Mouse (Mus musculus) pancreas, adult 10 weeks (tissue): ENCODE measurements around the gene Olfr967. TPM values are rescaled to one million over a fixed set of nuclear protein-coding genes. Genes with fewer than 3 reads are reported as not detected.

ENCODE experiments used
- polyA plus RNA-seq: library from polyadenylated mRNA; stranded (reverse); fragments of 350-450 nt; fragmentation: Illumina TruSeq; extraction: RNeasy Lipid Tissue Mini Kit (QIAGEN cat#74804); gene quantifications from one replicate; pipeline ENCODE4 v1.2.3, GENCODE M21; 2015; ENCODE audit warnings: low read depth, low replicate concordance; ENCODE audit not compliant: insufficient read depth

Gene Olfr967
- not detected for polyA plus RNA-seq

DNA sequence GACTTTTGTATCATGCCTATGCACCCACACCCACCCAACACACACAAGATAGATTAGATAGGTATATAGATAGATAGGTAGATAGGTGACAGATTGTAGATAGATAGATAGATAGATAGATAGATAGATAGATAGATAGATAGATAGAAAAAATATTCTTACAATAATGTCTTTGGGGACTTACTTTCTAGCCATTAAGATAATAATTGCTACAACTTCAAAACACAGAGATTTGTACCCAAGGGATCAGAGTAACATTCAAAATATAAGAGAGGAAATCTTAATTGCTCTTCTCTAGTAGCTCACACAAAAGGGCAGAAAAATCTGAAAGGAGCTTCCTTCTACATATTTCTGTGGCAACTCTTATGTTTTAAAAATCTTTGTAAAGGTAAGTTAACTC is at the start of gene Olfr967:
Gene Olfr967, plus strand, starts transcription at position 301 of the 400 bp plus-strand sequence.

DNA sequence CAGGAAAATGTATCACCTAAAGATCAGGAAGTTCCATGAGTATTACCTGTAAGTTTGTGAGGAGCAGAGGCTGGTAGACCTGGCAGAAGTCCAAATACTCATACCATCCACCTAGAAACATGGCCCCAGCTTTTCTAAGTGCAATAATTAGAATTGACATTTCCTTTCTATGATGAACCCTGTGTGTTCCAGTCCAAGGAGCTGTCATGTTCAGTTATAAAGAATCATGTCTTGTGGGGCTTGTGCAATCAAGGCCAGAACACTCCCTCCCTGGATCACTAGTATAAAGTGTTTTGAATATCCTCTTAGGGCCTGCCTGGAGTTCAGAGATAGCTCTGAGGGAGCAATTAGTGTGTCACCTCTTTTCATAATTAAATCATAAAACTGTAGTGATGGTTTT is 39.0 kb upstream of the Olfr967 start, which contains the start of gene Olfr149:
Gene Olfr149, minus strand, starts transcription at position 101 of the 400 bp plus-strand sequence.

GRCm38 (mm10) chr9:39711053-39711452 is 35.0 kb upstream of the Olfr967 start, which contains the start of gene Olfr965:
TSS of gene Olfr965 (plus strand) at chr9:39711353.

DNA sequence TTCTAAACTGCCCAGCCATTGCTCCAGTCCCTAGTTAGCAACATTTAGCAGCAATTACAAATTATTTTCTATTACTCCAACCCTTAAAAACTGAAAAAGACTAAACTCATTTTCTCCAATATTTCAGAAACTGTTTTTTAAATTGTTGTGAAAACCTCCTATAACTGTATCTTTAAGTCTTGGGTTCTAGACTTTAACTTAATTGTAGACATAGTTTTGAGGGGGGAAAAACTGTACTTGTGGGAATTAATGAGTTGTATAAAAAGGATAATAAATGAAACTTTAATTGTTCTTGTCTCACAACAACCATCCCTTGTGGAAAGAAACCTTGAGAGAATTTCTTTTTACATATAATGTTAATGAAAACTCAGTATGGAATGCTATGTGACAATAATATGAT is 15.4 kb upstream of the Olfr967 start, which contains the start of gene Olfr150:
Gene Olfr150, plus strand, starts transcription at position 301 of the 400 bp plus-strand sequence.

DNA sequence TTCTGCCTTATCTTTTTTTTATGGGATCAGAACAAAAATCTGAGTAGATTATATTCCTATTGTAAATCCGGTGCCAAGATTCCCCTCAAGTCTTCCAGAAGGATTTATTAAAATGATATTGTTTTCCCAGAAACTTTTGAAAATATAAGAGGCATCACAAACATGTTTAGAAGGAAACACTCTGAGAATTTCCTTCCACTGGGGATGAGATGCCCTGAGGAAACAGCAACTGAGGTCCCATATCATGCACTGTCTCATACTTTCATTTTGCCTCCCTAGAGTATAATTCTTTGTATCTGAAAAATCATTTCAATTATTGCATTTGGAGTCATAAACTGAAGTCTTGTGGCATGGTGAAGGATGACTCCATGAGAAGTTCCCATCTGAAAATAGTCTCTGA is 37.1 kb downstream of the Olfr967 start, which contains the start of gene Olfr968:
Gene Olfr968, minus strand, starts transcription at position 101 of the 400 bp plus-strand sequence.

DNA sequence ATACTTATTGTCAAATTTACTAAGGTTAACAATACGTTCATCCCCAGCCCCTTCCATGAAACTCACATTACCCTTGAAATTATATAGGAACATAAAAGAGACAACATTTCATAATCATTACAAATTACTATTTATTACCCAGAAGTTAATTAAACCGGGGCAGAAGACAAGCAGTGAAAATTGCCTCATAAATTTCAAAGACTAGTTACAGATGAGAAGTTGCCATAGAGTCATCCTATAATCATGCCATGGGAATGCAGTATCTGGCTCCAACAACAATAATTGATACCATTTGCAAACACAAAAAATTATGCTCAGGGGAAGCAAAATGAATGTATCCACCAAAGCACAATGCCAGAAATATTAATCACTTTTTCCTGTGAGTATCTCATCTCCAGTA is 44.5 kb downstream of the Olfr967 start, which contains the start of gene Olfr969:
Gene Olfr969, plus strand, starts transcription at position 388 of the 400 bp plus-strand sequence.

Other genes with a start within 250 kb of the Olfr967 start
- not detected for gene Olfr957, start 230.4 kb upstream of the Olfr967 start, polyA plus RNA-seq
- gene Olfr958, start 192.2 kb upstream of the Olfr967 start, polyA plus RNA-seq, result not detected
- gene Olfr959, start 170.7 kb upstream of the Olfr967 start, polyA plus RNA-seq, result not detected
- gene AW551984, start 141.8 kb upstream of the Olfr967 start, polyA plus RNA-seq, result 2.0 TPM
- not detected for gene Olfr148, start 135.6 kb upstream of the Olfr967 start, polyA plus RNA-seq
- gene Olfr960, start 124.9 kb upstream of the Olfr967 start, polyA plus RNA-seq, result not detected
- gene Olfr961, start 101.2 kb upstream of the Olfr967 start, polyA plus RNA-seq, result not detected
- gene Olfr963, start 79.0 kb upstream of the Olfr967 start, polyA plus RNA-seq, result not detected
- not detected for gene Olfr149, start 39.1 kb upstream of the Olfr967 start, polyA plus RNA-seq
- gene Olfr965, start 34.9 kb upstream of the Olfr967 start, polyA plus RNA-seq, result not detected
- gene Olfr150, start 15.3 kb upstream of the Olfr967 start, polyA plus RNA-seq, result not detected
- not detected for gene Olfr968, start 37.0 kb downstream of the Olfr967 start, polyA plus RNA-seq
- not detected for gene Olfr969, start 44.7 kb downstream of the Olfr967 start, polyA plus RNA-seq
- gene Olfr970, start 62.6 kb downstream of the Olfr967 start, polyA plus RNA-seq, result not detected
- not detected for gene Olfr971, start 90.6 kb downstream of the Olfr967 start, polyA plus RNA-seq
- not detected for gene Olfr972, start 120.2 kb downstream of the Olfr967 start, polyA plus RNA-seq
- gene Olfr229, start 161.1 kb downstream of the Olfr967 start, polyA plus RNA-seq, result not detected
- gene Olfr974, start 191.3 kb downstream of the Olfr967 start, polyA plus RNA-seq, result not detected
- not detected for gene Olfr975, start 205.8 kb downstream of the Olfr967 start, polyA plus RNA-seq
- gene Olfr976, start 214.9 kb downstream of the Olfr967 start, polyA plus RNA-seq, result not detected
- not detected for gene Olfr978, start 245.9 kb downstream of the Olfr967 start, polyA plus RNA-seq